Mouse (Mus musculus): ENCODE measurements around the gene Rpp21.
A peak's percentile ranks its signal among the peaks of the same experiment; 100 is the strongest.

DNA sequence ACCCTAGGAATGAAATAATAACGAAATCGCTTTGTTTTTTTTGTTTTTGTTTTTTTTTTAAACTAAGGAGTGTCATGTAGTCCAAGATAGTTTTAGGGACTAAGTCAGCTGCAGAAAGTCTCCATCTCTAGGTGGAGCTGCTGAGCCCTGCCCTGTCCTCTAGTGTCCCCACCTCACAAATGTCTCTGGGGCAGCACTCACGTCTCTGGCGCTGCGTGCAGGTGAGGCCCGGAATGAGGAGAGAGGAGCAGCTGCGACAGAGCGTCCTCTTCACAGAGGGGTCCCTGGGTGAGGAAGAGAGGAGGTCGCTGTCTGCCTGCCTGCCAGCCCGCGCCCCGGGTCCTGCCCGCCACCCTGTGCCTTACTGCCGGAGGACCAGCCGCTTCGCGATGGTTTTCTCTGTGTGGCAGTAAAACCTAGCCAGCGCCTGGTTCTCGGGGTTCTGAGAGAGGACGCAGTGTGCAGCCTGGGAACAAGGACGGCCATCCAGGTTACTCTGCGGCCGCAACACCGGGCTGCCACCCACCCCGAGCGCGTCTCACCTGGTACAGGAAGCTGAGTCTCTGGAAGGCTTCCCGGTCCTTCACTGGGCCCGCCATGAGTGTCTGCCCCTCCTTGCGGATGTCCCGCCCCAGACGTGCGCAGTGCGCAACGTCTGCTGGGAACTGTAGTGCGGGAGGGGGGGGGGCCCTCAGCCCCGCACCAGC, 475 bp downstream of the Rpp21 start:
- TF ChIP-seq MAX (IDR thresholded peaks at IDR 0.05): no peak
- peak; percentile 21 for TF ChIP-seq CTCF (IDR thresholded peaks at IDR 0.05; ENCODE audit: control insufficient read depth, insufficient read depth, insufficient read length)
- TF ChIP-seq CEBPB (IDR thresholded peaks at IDR 0.05; ENCODE audit: low read depth): no peak

Measured in C2C12 (cell line).